Mouse (Mus musculus): Measurements from ENCODE around the gene Stard10.

The Stard10 gene

DNA sequence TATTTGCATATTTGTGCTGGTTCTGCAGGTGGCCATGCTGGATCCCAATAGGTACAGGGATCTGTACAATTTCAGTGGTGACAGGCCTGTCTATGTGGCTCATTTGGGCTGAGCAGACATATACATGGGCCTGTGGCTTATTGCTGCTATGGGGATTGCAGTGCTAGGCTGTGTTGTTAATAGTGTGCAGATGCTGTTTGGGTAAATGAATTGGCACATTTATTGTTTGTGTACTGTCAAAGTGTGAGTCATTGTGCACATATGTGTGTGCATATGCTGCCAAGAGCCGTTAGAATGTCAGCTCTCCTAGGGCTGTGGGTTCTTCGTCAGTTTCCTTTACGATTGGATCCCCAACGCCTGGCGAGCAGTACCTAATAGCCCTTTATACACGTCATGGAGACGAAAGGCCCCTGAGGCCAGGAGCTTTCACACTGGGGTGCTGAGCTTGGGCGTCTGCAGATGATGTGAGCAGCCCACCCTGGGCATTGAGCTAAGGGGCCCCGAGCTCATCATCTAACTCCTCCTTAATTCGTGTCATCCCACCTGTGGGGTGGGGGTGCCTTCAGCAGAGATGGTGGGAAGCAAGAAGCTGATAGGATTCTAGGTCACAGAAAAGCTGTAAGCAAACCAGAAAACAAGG lies 59.9 kb downstream of the Stard10 start:
- DNase-seq, result no peak

DNA sequence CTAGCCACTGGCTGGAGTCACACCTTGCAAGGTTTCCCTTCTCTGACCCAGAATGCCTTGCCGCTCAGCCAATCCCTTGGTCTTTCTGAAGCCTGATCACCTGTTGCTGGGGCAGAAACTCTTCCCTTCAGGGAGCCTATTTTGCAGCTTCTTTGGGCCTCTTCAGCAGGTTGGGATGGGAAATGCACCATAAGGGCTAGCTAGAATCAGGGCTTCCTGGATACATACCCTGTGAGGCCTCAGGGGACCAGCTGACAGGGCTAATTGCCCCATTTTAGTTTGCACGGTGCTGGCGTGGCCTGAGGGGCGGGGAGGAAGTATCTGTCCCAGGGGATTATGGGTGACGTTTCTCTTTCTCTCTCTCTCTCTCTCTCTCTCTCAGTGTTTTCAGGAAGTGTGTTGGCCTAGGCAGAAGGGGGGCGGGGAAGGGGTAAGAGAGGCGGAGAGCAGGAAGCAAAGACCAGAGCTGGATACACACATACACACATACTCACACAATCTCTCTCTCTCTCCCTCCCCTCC lies 60.9 kb downstream of the Stard10 start:
- peak; percentile 80 for DNase-seq

DNA sequence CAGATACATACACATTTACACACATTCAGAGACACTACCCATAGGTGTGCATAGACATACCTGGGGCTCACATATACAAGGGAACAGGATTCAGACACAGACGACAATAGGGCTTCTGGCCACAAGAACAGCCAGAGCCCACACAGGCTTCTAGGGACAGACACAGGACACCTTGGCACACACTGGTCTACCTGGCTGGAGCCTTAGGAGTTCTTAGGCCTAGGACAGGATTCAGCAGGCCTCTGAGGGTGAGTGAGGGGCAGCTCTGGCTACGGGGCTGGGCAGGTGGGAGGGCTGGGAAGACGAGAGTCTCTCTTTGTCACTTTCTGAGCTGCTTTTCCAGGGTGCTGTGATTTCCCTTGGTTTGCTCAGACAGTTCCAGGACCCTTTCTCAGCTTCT lies 61.4 kb downstream of the Stard10 start:
- no peak for DNase-seq

DNA sequence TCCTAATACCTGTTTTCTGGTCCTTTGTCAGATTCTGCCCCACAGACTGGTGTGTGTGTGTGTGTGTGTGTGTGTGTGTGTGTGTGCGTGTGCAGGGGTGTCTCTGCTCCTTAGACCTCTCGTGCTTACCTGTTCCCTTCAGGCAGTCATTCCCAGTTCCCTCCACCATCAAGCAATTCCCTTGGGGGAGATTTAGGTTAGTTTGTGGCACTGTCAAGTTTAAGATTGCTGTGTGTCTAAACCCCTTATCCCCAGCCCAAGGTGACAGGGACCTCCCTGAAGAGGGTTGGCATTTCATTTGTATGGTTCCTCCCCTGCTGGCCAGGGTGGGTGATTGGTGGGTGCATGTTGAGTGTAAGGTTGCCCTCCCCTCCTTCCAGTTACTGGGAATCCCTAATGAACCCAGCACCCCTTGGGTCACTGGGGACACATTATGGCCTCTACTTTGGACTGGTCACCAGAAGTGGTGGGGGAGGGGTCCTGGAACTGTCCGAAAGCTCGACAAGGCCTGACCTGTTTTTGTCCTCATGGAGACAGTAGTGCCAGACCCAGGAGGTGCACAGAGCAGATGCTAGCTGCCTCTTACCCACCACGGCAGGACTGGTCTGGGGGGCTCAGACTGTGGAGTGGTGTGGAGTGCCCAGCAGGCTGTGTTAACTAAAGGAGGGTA lies 62.0 kb downstream of the Stard10 start:
- no peak for DNase-seq

DNA sequence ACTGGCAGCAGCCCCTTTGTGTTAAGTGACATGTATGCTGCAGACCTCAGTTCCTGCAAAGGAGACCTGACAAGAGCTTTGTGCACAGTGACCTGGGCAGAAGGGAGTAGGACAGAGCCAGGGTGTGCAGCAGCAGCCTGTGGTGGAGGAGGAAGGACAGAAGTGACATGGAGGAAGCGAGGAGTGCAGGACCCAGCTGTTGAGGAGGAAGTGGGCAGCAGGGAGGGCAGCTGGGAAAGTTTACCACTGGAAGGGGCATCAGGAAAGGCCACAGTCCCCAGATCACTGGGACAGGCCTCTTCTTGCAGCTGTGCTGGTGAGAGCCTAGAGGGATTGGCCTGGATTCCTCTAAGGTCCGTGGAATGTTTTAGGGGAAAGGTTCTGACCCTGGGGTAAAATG lies 62.8 kb downstream of the Stard10 start:
- DNase-seq, result no peak

DNA sequence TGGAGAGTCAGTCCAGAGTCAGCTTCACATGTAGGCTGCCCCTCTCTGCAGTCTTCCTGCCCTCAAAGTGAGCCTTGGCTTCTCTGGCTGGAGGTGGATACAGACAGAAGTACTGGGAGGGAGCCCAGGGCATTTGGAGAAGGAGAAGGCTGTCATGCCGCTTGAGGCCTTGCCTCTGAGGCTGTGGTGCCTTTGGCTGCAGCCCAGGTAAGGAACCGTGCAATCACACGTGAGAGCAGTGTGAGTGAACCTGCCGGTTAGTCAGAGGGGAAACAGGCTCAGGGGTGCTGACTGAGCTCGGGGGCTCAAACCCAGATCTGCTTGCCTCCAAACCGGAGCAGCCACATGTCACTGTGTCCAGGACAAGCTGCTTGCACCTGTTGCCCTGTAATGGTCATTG lies 64.6 kb downstream of the Stard10 start:
- no peak for DNase-seq

DNA sequence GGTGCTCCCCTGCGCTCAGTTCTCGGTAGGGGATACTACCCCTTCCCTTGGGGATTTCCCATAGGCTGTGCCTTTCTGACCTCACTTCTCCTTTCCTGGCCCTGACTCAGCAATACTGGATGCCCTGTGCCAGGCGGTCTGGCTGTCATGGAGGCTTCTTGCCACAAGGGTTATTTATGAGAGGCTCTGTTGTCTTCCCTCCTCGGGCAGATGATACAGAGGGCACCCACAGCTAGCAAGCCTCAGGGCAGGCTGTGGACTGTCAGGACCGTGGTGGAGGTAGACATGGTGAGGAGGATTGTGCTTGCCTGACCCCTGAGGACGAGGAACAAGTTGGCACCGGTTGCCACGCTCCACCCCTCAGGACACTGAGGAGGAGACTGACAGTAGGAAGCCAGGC lies 65.5 kb downstream of the Stard10 start:
- DNase-seq, result no peak

DNA sequence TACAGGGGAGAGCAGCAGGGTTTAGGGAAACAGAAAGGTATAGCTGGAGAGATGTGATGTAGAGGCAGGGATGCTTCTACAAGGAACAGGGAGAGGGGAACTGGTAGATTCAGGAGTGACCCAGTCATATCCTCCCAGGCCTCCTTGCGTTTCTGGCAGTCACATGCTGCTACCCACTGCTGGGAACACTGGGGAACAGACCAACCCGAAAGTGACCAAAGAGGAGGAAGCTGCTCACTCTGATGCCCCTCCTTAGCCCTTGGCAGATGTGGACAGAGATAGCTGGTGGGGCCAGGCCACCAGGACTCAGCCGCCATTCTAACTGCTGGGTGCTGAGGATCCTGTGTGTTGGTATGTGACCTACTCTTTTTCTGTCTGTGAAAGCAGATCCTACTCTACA lies 66.9 kb downstream of the Stard10 start:
- DNase-seq, result no peak

DNA sequence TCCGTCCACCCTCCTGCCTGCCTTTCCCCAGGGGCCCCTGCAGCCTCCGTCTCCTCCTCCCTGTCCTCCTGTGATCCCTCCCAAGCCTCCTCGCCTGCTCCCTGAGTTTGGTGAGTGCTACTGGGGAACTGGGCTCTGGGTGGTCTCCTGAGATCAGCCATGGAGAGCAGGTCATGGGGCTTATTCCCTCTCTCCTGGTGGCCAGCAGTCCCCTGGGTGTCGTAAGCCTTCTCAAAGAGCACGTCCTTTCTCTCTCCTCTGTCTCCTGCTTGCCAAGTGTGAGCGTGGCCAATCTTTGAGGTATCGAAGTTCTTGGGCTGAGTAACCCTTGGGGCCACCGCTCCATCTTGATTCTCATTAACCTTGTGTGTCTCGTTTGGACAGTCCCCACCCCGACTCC lies 68.0 kb downstream of the Stard10 start:
- no peak for DNase-seq

DNA sequence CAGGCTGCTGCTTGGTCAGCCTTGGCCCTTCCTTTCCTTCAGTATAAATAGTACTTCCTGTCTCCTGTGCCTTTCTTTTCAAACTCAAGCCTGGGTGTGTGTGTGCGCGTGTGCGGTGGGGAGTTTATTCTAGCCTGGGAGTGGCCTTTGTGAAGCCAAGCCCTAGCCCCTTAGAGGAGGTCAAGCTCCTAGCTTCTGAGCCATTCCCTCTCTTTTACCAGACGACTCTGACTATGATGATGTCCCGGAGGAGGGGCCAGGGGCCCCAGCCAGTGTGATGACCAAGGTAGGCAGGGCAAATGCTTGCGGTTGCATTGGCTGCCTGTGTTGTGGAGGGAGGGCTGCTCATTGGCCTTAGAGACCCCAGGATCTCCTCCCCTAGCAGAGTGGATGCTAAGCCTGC lies 68.4 kb downstream of the Stard10 start:
- DNase-seq, result peak; percentile 55

DNA sequence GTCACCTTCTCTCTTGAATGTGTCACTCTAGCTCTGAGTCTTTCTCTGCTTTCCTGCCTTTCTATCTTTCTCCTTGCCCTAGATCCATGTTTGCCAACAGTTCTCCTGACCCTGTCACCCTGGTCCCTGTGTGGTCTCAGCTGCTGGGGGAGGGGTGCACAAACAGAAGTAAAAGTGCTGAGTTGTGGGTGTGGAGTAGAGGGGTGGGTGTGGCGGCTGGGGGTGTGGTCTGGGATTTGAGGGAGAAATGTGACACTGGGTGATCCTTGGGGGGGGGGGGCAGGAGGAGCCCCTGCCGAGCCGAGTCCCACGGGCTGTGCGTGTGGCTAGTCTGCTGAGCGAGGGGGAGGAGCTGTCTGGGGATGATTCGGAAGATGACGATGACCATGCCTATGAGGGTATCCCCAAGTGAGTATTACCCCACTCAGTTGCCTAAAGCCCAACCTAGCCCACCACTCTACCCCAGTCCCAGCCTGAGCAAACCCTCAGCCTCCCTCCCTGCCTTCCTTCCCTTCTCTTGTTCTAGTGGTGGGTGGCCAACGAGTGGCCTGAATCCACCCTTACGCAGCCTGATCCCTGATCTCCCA lies 69.1 kb downstream of the Stard10 start:
- no peak for DNase-seq

DNA sequence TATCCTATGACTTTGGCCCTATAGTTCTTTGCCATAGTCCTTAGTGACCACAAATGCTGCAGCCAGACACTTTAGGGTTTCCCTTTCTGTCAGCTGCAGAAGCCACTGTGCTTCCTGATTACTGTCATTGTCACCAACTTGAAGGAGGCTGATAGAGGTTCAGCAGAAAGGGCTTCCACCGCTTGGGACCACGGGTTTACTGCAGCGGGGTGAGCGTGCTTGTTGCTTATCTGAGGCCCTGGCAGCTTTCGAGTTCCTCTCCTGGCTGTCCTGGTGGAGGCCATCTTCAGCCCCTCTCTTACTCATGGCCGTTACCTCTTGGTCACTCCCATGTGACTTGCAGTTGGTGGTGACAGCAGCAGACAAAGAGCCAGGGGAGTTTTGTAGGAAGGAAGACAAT lies 72.4 kb downstream of the Stard10 start:
- DNase-seq, result no peak

DNA sequence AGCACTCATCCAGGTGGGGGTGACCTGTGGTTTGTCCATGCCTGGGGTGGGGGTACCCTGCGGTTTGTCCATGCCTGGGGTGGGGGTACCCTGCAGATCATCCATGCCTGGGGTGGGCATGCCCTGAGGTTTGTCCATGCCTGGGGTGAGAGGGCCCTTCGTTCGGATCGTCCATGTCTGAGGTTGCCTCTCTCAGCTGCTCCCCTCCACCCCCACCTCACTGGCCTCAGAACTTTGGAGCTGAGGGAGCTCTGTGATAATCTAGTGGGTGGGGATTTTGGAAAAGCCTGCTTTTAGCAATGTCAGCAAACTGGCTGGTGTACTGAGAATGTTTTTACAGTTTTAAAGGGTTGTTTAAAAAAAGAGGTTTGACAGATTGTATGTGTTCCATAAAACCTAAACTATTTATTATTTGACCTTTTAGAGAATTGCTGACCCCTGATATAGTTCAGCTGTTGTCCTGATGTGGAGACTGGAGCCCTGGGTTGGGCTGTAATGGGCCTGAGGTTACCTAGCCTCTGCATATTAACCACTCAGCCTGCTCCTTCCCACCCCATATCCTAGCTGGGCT lies 75.1 kb downstream of the Stard10 start:
- DNase-seq, result no peak

DNA sequence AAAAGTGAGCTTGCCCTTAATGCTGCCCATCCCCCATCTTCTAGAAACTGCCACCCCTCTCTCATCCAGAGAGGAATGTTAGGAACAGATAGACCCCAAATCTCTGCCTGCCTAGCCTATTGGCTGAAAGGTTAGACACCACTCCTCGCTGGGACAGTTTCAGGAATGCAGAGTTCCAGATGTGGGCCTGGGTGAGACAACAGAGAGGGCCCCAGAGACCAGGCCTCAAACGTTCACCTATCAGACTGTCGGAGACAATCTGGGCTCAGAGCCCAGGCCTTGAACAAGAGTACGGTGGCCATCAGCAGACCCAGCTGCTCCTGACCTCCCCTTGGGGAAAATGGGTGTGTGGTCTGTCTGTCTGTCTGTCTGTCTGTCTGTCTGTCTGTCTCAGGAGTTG lies 76.1 kb downstream of the Stard10 start:
- DNase-seq, result no peak

DNA sequence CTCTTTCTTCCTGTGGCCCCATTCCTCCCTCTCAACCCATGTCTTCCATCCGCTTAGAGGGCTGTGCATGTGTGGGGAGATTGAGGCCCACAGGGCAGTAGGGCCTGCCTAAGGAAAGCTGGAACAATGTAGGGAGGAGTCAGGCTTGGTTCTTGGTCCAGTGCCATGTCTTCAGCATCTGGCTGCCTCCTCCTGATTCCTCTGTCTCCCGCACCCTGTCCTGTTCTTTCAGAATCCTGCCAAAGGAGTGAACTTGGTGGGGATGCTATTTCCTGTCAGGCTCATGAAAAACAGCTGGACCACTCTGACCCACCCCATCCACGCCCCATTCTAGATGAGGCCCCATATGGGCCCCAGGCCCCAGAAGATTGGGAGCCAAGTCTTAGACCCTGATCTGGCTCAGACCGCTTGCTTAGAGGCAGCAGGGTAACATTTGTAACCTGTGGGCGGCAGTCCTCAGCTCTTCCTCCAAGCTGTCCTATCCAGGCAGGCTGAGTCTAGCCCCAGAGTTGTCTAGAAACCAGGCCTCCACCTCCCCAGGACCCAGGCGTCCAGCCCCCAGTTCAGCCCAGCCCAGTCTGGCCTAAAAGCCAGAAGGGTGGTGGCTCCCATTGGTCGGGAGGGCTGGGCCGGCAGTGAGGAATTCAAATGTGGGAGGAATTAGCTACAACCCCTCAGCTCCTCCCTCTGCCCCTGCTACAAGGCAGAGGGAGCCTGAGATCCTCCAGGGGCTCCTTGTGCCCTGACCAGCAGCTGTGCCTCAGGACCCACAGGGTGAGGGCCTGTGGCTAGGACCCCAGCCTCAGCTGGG lies 77.0 kb downstream of the Stard10 start:
- DNase-seq, result peak; percentile 74

DNA sequence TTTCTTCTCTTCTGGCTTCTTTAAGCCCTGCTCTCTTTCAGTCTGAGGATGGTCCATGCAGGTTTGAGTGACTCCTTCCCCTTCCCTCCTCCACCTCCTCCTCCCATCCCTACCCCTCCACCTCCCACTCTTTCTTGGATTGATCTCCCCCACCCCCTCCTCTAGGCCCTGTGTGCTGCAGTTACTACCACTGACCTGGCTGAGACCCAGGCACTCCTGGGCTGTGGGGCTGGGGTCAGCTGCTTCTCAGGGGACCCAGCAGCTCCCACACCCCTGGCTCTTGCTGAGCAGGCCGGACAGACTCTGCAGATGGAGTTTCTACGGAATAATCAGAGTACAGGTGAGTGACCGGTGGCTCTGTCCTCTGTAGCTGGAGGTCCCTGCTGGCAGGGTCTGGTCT lies 77.7 kb downstream of the Stard10 start:
- no peak for DNase-seq

DNA sequence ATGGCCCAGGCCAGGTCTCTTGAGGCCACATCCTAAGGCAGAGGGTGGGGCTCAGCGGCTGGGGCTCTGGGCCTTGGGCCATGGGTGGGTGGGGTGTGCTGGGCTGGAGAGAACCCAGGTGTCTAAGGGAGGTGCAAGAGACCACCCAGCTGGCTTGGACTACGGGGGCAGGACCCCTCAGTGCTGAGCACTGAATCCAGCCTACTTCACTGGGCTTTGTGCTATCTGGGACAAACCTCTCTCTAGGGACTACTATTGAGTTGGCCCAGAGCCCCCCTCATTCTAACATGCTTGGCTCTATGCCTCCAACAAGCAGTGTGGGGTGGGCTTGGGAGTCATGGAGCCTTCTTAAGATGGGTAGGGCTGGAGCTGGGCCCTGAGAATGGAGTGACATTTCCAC lies 78.6 kb downstream of the Stard10 start:
- no peak for DNase-seq
